In genomic region chr11:4691213-4691612, GRCm38 (mm10) we compare ENCODE assay signal across 9 mouse cellular contexts. TPM values are rescaled to one million over a fixed set of nuclear protein-coding genes. Genes with fewer than 3 reads are reported as not detected.
DNase-seq lines count a peak whose midpoint lies in the region; TF ChIP-seq lines count a peak whose summit lies in the region.
"Had no signal": no experiment of that assay in that cellular context is flagged by ENCODE, and none has a peak within 500 bp of the region (broad histone marks: within the 10 kb centered on the region; RNA-seq: fewer than 3 reads in every experiment).

No protein-coding gene starts in this region.

- intact Hi-C loops in heart, postnatal 14 days (cut with DNase I): no loop called here
- intact Hi-C loops in heart, postnatal 36 days (cut with DNase I): no loop called here

- TF ChIP-seq CTCF in brain, embryonic 14.5 days (IDR thresholded peaks at IDR 0.05; ENCODE audit: borderline replicate concordance, extremely low read depth, insufficient read depth, insufficient read length): no peak

- peak; percentile 15 to 30 for DNase-seq in heart, postnatal 14 days
- DNase-seq in heart, postnatal 36 days: no peak
- peak; percentile 25 to 52 for DNase-seq in lung, postnatal 4 days
- no peak for DNase-seq in lung, postnatal 14 days
- peak; percentile 45 for DNase-seq in adipocyte (ENCODE audit: low spot score)
- peak; percentile 36 for DNase-seq in brain, embryonic 14.5 days (ENCODE audit: low read depth)
- DNase-seq in frontal cortex, adult 2 months (ENCODE audit: extremely low spot score in 1 of 2, low spot score in 1 of 2): no peak
- DNase-seq: thymus, postnatal 36 days had no signal

- no peak for TF ChIP-seq POLR2A in brain, embryonic 14.5 days (IDR thresholded peaks at IDR 0.05; ENCODE audit: borderline replicate concordance, extremely low read depth, insufficient read depth, insufficient read length, poor library complexity, severe bottlenecking)

RNA-seq across cellular contexts. Expression of gene Uqcr10, which starts 12.9 kb away (rescaled TPM):
- 1,000 to 10,000 TPM; 1,424 to 1,479 TPM for total RNA-seq in heart, postnatal 14 days (2021)
- total RNA-seq in heart, postnatal 36 days (2021): 1,000 to 10,000 TPM; 1,571 to 1,600 TPM
- polyA plus RNA-seq in brain, embryonic 14.5 days (2012; rRNA removed): 554 and 676 TPM in 2 replicates
- 977 and 1,045 TPM in 2 replicates for polyA plus RNA-seq in frontal cortex, adult 2 months (2012; rRNA removed)

RNA-seq across cellular contexts. Expression of gene Zmat5, which starts 13.3 kb away (rescaled TPM):
- 10 to 100 TPM; 21.0 to 22.6 TPM for total RNA-seq in heart, postnatal 14 days (2021)
- 10 to 100 TPM; 24.5 to 24.9 TPM for total RNA-seq in heart, postnatal 36 days (2021)
- polyA plus RNA-seq in brain, embryonic 14.5 days (2012; rRNA removed): 40.2 and 57.7 TPM in 2 replicates
- 48.6 and 49.5 TPM in 2 replicates for polyA plus RNA-seq in frontal cortex, adult 2 months (2012; rRNA removed)

RNA-seq across cellular contexts. Expression of gene Ascc2, which starts 53.7 kb away (rescaled TPM):
- total RNA-seq in heart, postnatal 14 days (2021): 10 to 100 TPM; 14.1 to 14.9 TPM
- 10 to 100 TPM; 14.9 to 15.3 TPM for total RNA-seq in heart, postnatal 36 days (2021)
- 27.5 and 32.3 TPM in 2 replicates for polyA plus RNA-seq in brain, embryonic 14.5 days (2012; rRNA removed)
- polyA plus RNA-seq in frontal cortex, adult 2 months (2012; rRNA removed): 21.4 and 22.5 TPM in 2 replicates

RNA-seq across cellular contexts. Expression of gene Cabp7, which starts 55.4 kb away (rescaled TPM):
- not detected for total RNA-seq in heart, postnatal 14 days (2021)
- not detected for total RNA-seq in heart, postnatal 36 days (2021)
- 5.0 and 5.2 TPM in 2 replicates for polyA plus RNA-seq in brain, embryonic 14.5 days (2012; rRNA removed)
- polyA plus RNA-seq in frontal cortex, adult 2 months (2012; rRNA removed): 14.8 and 15.7 TPM in 2 replicates
- polyA plus RNA-seq: erythroblast, embryonic 14.5 days had no signal

Comparison
In these comparisons a context has a peak if more than half of its experiments do, and no peak if none do; other contexts are left out.
1. DNase-seq: peak in heart, postnatal 14 days (2 of 2), lung, postnatal 4 days (2 of 2), adipocyte (single experiment) and brain, embryonic 14.5 days (single experiment); none in heart, postnatal 36 days (0 of 2), lung, postnatal 14 days (single experiment) and frontal cortex, adult 2 months (0 of 2).